Mouse (Mus musculus) large intestine, adult 2 months (tissue): Measurements from ENCODE around the gene Pias3. TPM values are rescaled to one million over a fixed set of nuclear protein-coding genes. Genes with fewer than 3 reads are reported as not detected.
"Not testable (repeated sequence)": the region's sequence is repeated elsewhere in the genome, so short reads cannot be mapped to it uniquely, and the experiment has no call there.

Experiments
- DNase-seq: peaks from one replicate; pipeline ENCODE4 v3.0.0-alpha.2; 2012; ENCODE audit warnings: low read depth, low spot score
- WGBS: fragments of 180-500 bp; shearing (Covaris S2); methylation state at CpG from one replicate; pipeline ENCODE4 v1.1.7; 2018; 5-methylcytosine and 5-hydroxymethylcytosine counted together
- polyA plus RNA-seq: library from polyadenylated mRNA; depleted of rRNA; stranded (reverse); fragments of >200 nt; gene quantifications from 2 replicates; pipeline ENCODE4 v1.2.3, GENCODE M21; 2012; rRNA removed

Pias3 gene
- polyA plus RNA-seq, 1 experiment: 17.5 TPM

- 66% methylated on average over 14 of the region's 14 CpGs for whole genome bisulfite sequencing
- DNase-seq: no peak
Observed at GRCm38 (mm10) chr3:96719173-96719572, 23.0 kb downstream of the Pias3 start.

GRCm38 (mm10) chr3:96727343-96727827 lies 31.2 kb downstream of the Pias3 start, which contains the start of the genes Polr3c and Rnf115:
TSS of gene Polr3c (minus strand) at chr3:96727628.
TSS of gene Rnf115 (plus strand) at chr3:96727664.
- DNase-seq: peak; percentile 82
- under 1% methylated on average over 52 of the region's 52 CpGs for WGBS

- no peak for DNase-seq
- WGBS: under 1% methylated on average over 42 of the region's 42 CpGs
Observed at GRCm38 (mm10) chr3:96727828-96728633, 31.8 kb downstream of the Pias3 start.

GRCm38 (mm10) chr3:96728634-96729402 lies 32.6 kb downstream of the Pias3 start:
- WGBS: 24% methylated on average over 7 of the region's 7 CpGs
- no peak for DNase-seq

GRCm38 (mm10) chr3:96729403-96729784 lies 33.2 kb downstream of the Pias3 start:
- DNase-seq: no peak
- WGBS: 29% methylated on average over 3 of the region's 3 CpGs

GRCm38 (mm10) chr3:96730785-96731184 lies 34.6 kb downstream of the Pias3 start:
- 72% methylated on average over 5 of the region's 5 CpGs for WGBS
- DNase-seq: no peak

- DNase-seq: no peak
- 98% methylated on average over 1 of the region's 1 CpGs for WGBS
Observed at GRCm38 (mm10) chr3:96733984-96734383, 37.8 kb downstream of the Pias3 start.

- no peak for DNase-seq
- 92% methylated on average over 2 of the region's 2 CpGs for WGBS
Observed at GRCm38 (mm10) chr3:96735200-96735599, 39.0 kb downstream of the Pias3 start.

GRCm38 (mm10) chr3:96737013-96737740 lies 41.0 kb downstream of the Pias3 start:
- 58% methylated on average over 1 of the region's 1 CpGs for WGBS
- DNase-seq: no peak

GRCm38 (mm10) chr3:96737995-96738394 lies 41.8 kb downstream of the Pias3 start:
- WGBS: 96% methylated on average over 1 of the region's 1 CpGs
- no peak for DNase-seq

- not testable (repeated sequence) for DNase-seq
Observed at GRCm38 (mm10) chr3:96740279-96740678, 44.1 kb downstream of the Pias3 start.

GRCm38 (mm10) chr3:96744348-96744747 lies 48.2 kb downstream of the Pias3 start:
- 84% methylated on average over 3 of the region's 3 CpGs for WGBS
- no peak for DNase-seq

- DNase-seq: no peak
- WGBS: 40% methylated on average over 1 of the region's 1 CpGs
Observed at GRCm38 (mm10) chr3:96746829-96747228, 50.6 kb downstream of the Pias3 start.

Other genes starting within 250 kb of the Pias3 start
- gene BC107364, start 244.1 kb upstream of the Pias3 start, polyA plus RNA-seq: not detected in 2 replicates
- gene Hfe2, start 171.2 kb upstream of the Pias3 start, polyA plus RNA-seq: 0.05 TPM in 1 of 2 replicates, not detected in the other
- gene Txnip, start 138.4 kb upstream of the Pias3 start, polyA plus RNA-seq: 325 and 536 TPM in 2 replicates
- gene Gm16253, start 119.4 kb upstream of the Pias3 start, polyA plus RNA-seq: not detected in 2 replicates
- 7.5 and 8.0 TPM in 2 replicates for gene Polr3gl, start 102.2 kb upstream of the Pias3 start, polyA plus RNA-seq
- 0.30 and 0.45 TPM in 2 replicates for gene Ankrd34a, start 99.7 kb upstream of the Pias3 start, polyA plus RNA-seq
- gene Lix1l, start 95.2 kb upstream of the Pias3 start, polyA plus RNA-seq: 6.9 and 7.5 TPM in 2 replicates
- gene Rbm8a, start 66.5 kb upstream of the Pias3 start, polyA plus RNA-seq: 12.1 and 18.2 TPM in 2 replicates
- gene Pex11b, start 61.0 kb upstream of the Pias3 start, polyA plus RNA-seq: 31.4 and 36.6 TPM in 2 replicates
- gene Gm42957, start 60.9 kb upstream of the Pias3 start, polyA plus RNA-seq: 0.07 and 0.14 TPM in 2 replicates
- gene Itga10, start 50.8 kb upstream of the Pias3 start, polyA plus RNA-seq: 1.3 and 1.6 TPM in 2 replicates
- gene Ankrd35, start 26.3 kb upstream of the Pias3 start, polyA plus RNA-seq: 0.43 and 0.66 TPM in 2 replicates
- 1.8 and 2.8 TPM in 2 replicates for gene Nudt17, start 12.2 kb downstream of the Pias3 start, polyA plus RNA-seq
- gene Polr3c, start 31.2 kb downstream of the Pias3 start, polyA plus RNA-seq: 46.2 and 63.9 TPM in 2 replicates
- gene Rnf115, start 31.3 kb downstream of the Pias3 start, polyA plus RNA-seq: 21.2 and 30.1 TPM in 2 replicates
- 42.7 and 83.0 TPM in 2 replicates for gene Pdzk1, start 132.9 kb downstream of the Pias3 start, polyA plus RNA-seq
- gene Cd160, start 133.0 kb downstream of the Pias3 start, polyA plus RNA-seq: 4.2 and 5.2 TPM in 2 replicates
- gene Gja5, start 208.3 kb downstream of the Pias3 start, polyA plus RNA-seq: 1.8 and 2.1 TPM in 2 replicates
- gene Gpr89, start 209.0 kb downstream of the Pias3 start, polyA plus RNA-seq: 28.0 and 54.4 TPM in 2 replicates
- gene Gja8, start 229.6 kb downstream of the Pias3 start, polyA plus RNA-seq: not detected in 2 replicates